Mouse (Mus musculus) intestine, postnatal 0 days (tissue): ENCODE measurements around the gene Lamb1. TPM values are rescaled to one million over a fixed set of nuclear protein-coding genes. Genes with fewer than 3 reads are reported as not detected.

Source experiments
- ATAC-seq: fragments of 200-750 bp; cut with Nextera tagmentation; 2 replicates; pipeline ENCODE4 v1.8.0; 2017; ENCODE audit warnings: mild to moderate bottlenecking, moderate TSS enrichment, moderate library complexity
- H3K27ac ChIP-seq: fragments of 300-500 bp; sonication (generic); 2 replicates; pipeline ENCODE4 v1.5.1; 2014; ENCODE audit warnings: mild to moderate bottlenecking, low read depth, low read length, moderate library complexity
- H3K27me3 ChIP-seq: fragments of 300-500 bp; sonication (generic); replicated peaks from 2 replicates; pipeline ENCODE4 v1.6.1; 2014; ENCODE audit warnings: low read length, mixed read lengths; ENCODE audit not compliant: control insufficient read depth, insufficient read depth
- H3K36me3 ChIP-seq: fragments of 300-500 bp; sonication (generic); 2 replicates; pipeline ENCODE4 v1.6.1; 2014; ENCODE audit warnings: mild to moderate bottlenecking, moderate library complexity; ENCODE audit not compliant: control insufficient read depth, insufficient read depth
- H3K4me1 ChIP-seq: fragments of 300-500 bp; sonication (generic); replicated peaks from 2 replicates; pipeline ENCODE4 v1.6.1; 2014; ENCODE audit warnings: antibody characterized with exemption, low read length, mixed read lengths; ENCODE audit not compliant: control insufficient read depth, insufficient read depth
- H3K4me2 ChIP-seq: fragments of 300-500 bp; sonication (generic); replicated peaks from 2 replicates; pipeline ENCODE4 v1.6.1; 2014; ENCODE audit warnings: low read depth, mild to moderate bottlenecking, moderate library complexity
- H3K4me3 ChIP-seq: fragments of 300-500 bp; sonication (generic); 2 replicates; pipeline ENCODE4 v1.5.1; 2014; ENCODE audit warnings: low read depth, low read length
- H3K9ac ChIP-seq: fragments of 300-500 bp; sonication (generic); 2 replicates; pipeline ENCODE4 v1.6.1; 2014; ENCODE audit warnings: mild to moderate bottlenecking, low read depth, low read length
- H3K9me3 ChIP-seq: fragments of 300-500 bp; sonication (generic); 2 replicates; pipeline ENCODE4 v1.6.1; 2016; ENCODE audit warnings: mixed run types; ENCODE audit not compliant: control insufficient read depth
- CTCF ChIP-seq: sonication (generic); IDR thresholded peaks from 2 replicates; pipeline ENCODE4 v1.5.1; 2016; ENCODE audit warnings: low read depth, mild to moderate bottlenecking, control low read depth, antibody characterized with exemption, moderate library complexity
- WGBS: fragments of 180-500 bp; shearing (Covaris S2); extraction: QIAGEN DNeasy Blood & Tissue Kit; methylation state at CpG from one replicate; pipeline ENCODE4 v1.1.7; 2014; 5-methylcytosine and 5-hydroxymethylcytosine counted together
- polyA plus RNA-seq: library from polyadenylated mRNA; unstranded; fragments of >200 nt; fragmentation: Nextera tagmentation; extraction: Ambion mirVana; gene quantifications from 2 replicates; pipeline ENCODE4 v1.2.1, GENCODE M21; 2015

Lamb1 gene
- polyA plus RNA-seq, 1 experiment from 2014 or later: 25.8 TPM

DNA sequence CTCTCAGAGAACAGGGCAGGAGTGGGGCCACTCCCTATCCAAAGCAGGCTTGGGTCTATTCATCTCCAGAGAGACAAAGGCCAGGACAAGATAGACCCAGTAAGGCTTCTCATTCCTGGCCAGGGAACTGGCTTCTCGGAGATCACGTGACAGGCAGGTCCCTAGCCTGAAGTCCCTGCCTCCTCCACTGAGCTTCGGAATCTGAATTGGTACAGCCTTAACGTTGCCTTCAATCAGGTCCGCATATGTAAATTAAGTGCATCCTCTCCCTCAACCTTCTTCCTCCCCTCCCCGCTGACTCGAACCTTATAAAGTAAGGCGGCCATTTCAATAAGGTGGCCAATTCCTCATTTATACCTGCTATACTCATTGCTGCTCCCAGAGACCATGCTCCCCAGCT is 39.6 kb upstream of the Lamb1 start:
- no peaks in the 10 kb centered on the region for H3K36me3 ChIP-seq
- ATAC-seq: no peak
- H3K4me2 ChIP-seq: no peak overlapping the region
- no peak overlapping the region for H3K9ac ChIP-seq
- no peaks in the 10 kb centered on the region for H3K9me3 ChIP-seq
- no peak overlapping the region for H3K27ac ChIP-seq
- no peaks in the 10 kb centered on the region for H3K27me3 ChIP-seq
- 70% methylated on average over 8 of the region's 8 CpGs for WGBS
- no peak for TF ChIP-seq CTCF
- H3K4me1 ChIP-seq: no peaks in the 10 kb centered on the region
- no peak overlapping the region for H3K4me3 ChIP-seq

DNA sequence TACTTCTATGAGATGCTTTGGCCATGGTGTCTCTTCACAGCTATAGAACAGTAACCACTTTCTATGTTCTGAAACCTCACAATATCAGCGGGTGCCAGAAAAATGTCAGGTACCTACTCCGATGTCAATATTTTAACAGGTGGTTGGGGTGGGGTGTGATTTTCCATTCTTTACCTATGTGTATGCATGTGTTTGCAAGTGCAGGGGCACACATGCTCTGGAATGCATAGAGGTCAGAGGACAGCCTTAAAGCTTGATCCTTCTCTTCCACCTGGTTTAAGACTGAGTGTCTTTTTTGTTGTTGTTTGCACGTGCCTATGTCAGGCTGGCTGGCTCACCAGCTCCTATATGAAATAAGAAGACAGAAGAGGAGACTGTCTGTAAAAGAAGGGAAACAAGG is 37.9 kb upstream of the Lamb1 start:
- Histone ChIP-seq H3K27me3 (no peaks in the 10 kb centered on the region), H3K4me3 (no peak overlapping the region), H3K4me2 (no peak overlapping the region), H3K9ac (no peak overlapping the region), H3K27ac (no peak overlapping the region), H3K9me3 (no peaks in the 10 kb centered on the region), H3K36me3 (no peaks in the 10 kb centered on the region), H3K4me1 (no peaks in the 10 kb centered on the region)
- WGBS: 78% methylated on average over 3 of the region's 3 CpGs
- no peak for ATAC-seq
- TF ChIP-seq CTCF: no peak

DNA sequence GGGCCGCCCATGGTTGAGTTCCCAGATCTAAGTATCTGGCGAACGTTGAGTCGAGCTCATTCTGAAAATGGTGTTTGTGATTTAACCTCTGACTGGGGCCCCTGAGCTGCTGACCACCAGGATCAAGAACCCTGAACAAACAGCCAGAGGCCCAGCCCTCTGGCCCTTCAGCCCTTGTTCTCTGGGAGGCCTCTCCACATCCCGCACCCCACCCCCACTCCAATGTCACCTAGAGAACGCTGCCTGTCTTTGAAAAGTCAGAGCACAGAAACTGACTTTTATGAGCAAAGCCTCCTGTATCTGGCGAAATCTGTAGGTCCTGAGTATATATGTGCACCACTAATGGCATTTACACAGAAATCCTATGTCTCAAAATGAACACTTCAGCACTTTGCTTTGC is 36.2 kb upstream of the Lamb1 start:
- Histone ChIP-seq H3K27ac (no peak overlapping the region), H3K4me3 (no peak overlapping the region), H3K4me1 (no peaks in the 10 kb centered on the region), H3K27me3 (no peaks in the 10 kb centered on the region), H3K36me3 (no peaks in the 10 kb centered on the region), H3K9me3 (no peaks in the 10 kb centered on the region), H3K4me2 (no peak overlapping the region), H3K9ac (no peak overlapping the region)
- WGBS: 45% methylated on average over 7 of the region's 7 CpGs
- TF ChIP-seq CTCF: no peak
- ATAC-seq: no peak

DNA sequence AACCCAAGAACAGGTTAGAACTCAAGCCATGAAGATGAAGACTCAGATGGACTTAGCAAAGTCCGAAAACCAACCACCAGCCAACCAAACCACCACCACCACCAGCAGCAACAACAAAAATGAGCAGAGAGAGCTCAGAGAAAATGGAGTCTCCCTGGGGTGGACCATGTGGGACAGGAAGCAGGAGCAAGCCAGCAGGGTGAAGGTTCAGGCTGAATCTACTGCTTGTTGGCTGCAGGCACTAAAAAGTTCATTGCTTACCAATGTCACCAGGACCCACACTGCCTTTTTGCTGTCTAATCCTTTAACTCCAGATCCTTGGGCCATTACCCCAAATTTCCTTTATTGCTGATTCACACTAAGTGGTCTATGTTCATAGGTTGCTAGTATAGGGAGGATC is 32.4 kb upstream of the Lamb1 start:
- Histone ChIP-seq H3K9me3 (no peaks in the 10 kb centered on the region), H3K4me1 (no peaks in the 10 kb centered on the region), H3K27me3 (no peaks in the 10 kb centered on the region), H3K4me2 (no peak overlapping the region), H3K4me3 (no peak overlapping the region), H3K36me3 (no peaks in the 10 kb centered on the region), H3K27ac (no peak overlapping the region), H3K9ac (no peak overlapping the region)
- no peak for ATAC-seq
- WGBS: 96% methylated on average over 1 of the region's 1 CpGs
- TF ChIP-seq CTCF: no peak

DNA sequence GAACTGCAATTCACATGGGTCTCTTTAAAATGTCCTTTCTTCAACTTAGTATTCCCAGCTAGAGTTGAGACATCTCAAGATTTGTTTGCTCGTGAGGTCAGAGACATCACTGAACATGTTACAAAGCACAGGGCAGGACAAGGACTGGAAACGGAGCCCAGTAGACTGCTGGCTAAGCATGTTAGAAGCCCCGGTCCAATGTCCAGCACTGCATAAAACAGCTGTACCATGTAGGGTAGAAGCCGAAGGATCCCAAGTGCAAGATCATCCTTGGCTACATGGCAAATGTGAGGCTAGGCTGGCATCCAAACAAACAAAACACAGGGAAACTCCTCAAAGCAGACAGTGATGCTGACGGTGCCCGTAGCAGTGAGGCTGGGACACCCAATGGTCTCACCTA is 30.0 kb upstream of the Lamb1 start:
- Histone ChIP-seq H3K4me3 (no peak overlapping the region), H3K27ac (no peak overlapping the region), H3K27me3 (no peaks in the 10 kb centered on the region), H3K9me3 (no peaks in the 10 kb centered on the region), H3K4me1 (no peaks in the 10 kb centered on the region), H3K4me2 (no peak overlapping the region), H3K36me3 (no peaks in the 10 kb centered on the region), H3K9ac (no peak overlapping the region)
- WGBS: 87% methylated on average over 6 of the region's 6 CpGs
- no peak for ATAC-seq
- no peak for TF ChIP-seq CTCF

DNA sequence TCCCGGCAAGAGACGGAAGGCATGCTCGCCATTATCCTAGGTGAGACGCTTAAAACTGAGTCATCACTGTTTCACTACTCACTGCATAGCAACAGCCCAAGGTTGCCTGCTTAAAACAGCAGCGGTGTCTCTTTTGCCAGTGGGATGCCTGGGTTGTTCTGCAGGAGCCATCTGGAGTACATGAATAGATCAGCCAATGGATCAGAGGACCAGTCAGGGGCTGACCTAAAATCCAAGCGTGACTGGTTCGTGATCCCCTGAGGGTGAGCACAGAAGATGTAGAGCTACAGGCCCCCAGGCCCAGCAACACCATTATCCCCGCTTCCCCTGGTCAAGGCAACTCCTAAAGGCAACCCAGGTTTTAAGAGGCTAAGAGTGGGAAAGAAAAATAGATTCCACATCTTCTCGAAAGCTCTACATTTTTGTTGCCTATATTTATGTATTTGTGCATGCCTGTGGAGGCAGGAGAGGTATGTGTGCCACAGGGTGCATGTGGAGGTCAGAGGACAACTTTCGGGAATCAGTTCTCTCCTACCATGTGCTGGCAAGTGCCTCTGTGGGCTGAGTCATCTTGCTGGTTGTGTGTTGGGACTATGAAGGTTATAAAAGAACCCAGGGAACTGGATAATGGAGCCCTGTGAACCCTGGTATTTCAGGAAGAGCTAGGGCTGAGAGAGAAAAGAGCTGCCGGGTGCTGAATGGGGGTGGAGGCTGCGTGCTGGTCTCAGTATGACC is 28.0 kb upstream of the Lamb1 start:
- no peak for TF ChIP-seq CTCF
- no peaks in the 10 kb centered on the region for H3K27me3 ChIP-seq
- no peak overlapping the region for H3K4me3 ChIP-seq
- ATAC-seq: no peak
- H3K4me2 ChIP-seq: no peak overlapping the region
- no peak overlapping the region for H3K9ac ChIP-seq
- no peak overlapping the region for H3K27ac ChIP-seq
- no peaks in the 10 kb centered on the region for H3K4me1 ChIP-seq
- H3K36me3 ChIP-seq: no peaks in the 10 kb centered on the region
- H3K9me3 ChIP-seq: no peaks in the 10 kb centered on the region
- WGBS: 70% methylated on average over 12 of the region's 12 CpGs

DNA sequence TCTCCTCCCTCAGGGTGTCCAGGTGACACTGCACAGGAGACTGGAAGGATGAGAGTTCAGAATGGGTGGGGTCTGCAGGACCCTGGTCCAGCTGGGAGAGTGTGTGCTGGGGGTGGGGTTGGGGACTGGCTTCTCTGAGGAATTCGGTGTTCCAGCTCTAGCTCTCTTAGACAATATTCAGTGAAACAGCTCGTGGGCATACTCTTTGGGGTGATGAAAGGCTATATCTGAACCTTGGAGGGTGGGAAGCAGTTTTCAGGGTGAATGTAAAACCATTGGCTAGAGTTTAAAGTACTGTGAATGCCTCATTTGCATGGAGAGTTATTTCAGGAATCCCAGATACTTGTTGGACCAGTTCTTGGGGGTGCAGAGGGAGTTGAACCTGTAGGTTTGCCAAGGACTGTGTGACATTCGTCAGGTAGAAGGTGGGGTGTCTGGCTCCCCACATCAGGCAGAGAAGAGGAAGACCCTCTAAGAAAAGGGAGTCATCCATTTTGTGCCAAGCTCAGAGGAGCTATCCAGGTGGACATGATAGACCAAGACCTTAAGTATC is 25.9 kb upstream of the Lamb1 start:
- ATAC-seq: no peak
- Histone ChIP-seq H3K4me1 (no peaks in the 10 kb centered on the region), H3K4me2 (no peak overlapping the region), H3K27ac (no peak overlapping the region), H3K27me3 (no peaks in the 10 kb centered on the region), H3K36me3 (no peaks in the 10 kb centered on the region), H3K9ac (no peak overlapping the region), H3K4me3 (no peak overlapping the region), H3K9me3 (no peaks in the 10 kb centered on the region)
- TF ChIP-seq CTCF: no peak
- 67% methylated on average over 3 of the region's 3 CpGs for WGBS
